Mouse (Mus musculus) ES-E14 (cell line): ENCODE results near the gene Ldb1. TPM values are rescaled to one million over a fixed set of nuclear protein-coding genes. Genes with fewer than 3 reads are reported as not detected.
A peak's percentile ranks its signal among the peaks of the same experiment; 100 is the strongest.

Experiments
- DNase-seq: peaks from one replicate; pipeline ENCODE4 v3.0.0-alpha.2; 2013; ENCODE audit warnings: low read depth, low spot score
- H3K27ac ChIP-seq: 2 replicates; pipeline ENCODE4 v1.5.1; 2012; ENCODE audit warnings: low read depth, mild to moderate bottlenecking, low read length, moderate library complexity, mixed read lengths; ENCODE audit not compliant: poor library complexity, insufficient read depth, severe bottlenecking
- H3K36me3 ChIP-seq: 2 replicates; pipeline ENCODE4 v1.6.1; 2012; ENCODE audit warnings: mild to moderate bottlenecking, low read length, moderate library complexity, mixed read lengths; ENCODE audit not compliant: control insufficient read depth, poor library complexity, insufficient read depth, severe bottlenecking
- H3K4me1 ChIP-seq, 2 experiments: fragments of 150-350 bp in 1 of 2; sonication (generic) in 1 of 2; 2 replicates each; pipeline ENCODE4 v1.6.1; 2012; ENCODE audit warnings: low read length in 2 of 2, mild to moderate bottlenecking in 1 of 2, mixed read lengths in 1 of 2; ENCODE audit not compliant: control insufficient read depth in 2 of 2, insufficient read depth in 2 of 2, poor library complexity in 1 of 2
- H3K4me3 ChIP-seq, 2 experiments: fragments of 150-350 bp in 1 of 2; sonication (generic) in 1 of 2; 2 replicates each; pipeline ENCODE4 v1.5.1; 2012; ENCODE audit warnings: low read length in 2 of 2, low read depth in 1 of 2, mild to moderate bottlenecking in 1 of 2, mixed read lengths in 1 of 2; ENCODE audit not compliant: insufficient read depth in 1 of 2, poor library complexity in 1 of 2, severe bottlenecking in 1 of 2
- H3K9ac ChIP-seq: 2 replicates; pipeline ENCODE4 v1.6.1; 2012; ENCODE audit warnings: low read depth, mild to moderate bottlenecking, low read length, mixed read lengths; ENCODE audit not compliant: poor library complexity, insufficient read depth, severe bottlenecking
- H3K9me3 ChIP-seq: fragments of 150-350 bp; sonication (generic); 2 replicates; pipeline ENCODE4 v1.6.1; 2012; ENCODE audit warnings: low read depth, mild to moderate bottlenecking, low read length; ENCODE audit not compliant: control insufficient read depth, insufficient read depth
- CHD2 ChIP-seq: IDR thresholded peaks from 2 replicates; pipeline ENCODE4 v1.6.1; 2014; ENCODE audit warnings: mild to moderate bottlenecking, low read depth, low read length, inconsistent platforms
- HCFC1 ChIP-seq: IDR thresholded peaks from 2 replicates; pipeline ENCODE4 v1.6.1; 2012; ENCODE audit warnings: low read length, inconsistent platforms, borderline replicate concordance; ENCODE audit not compliant: insufficient read depth
- MAFK ChIP-seq: IDR thresholded peaks from 2 replicates; pipeline ENCODE4 v1.6.1; 2014; ENCODE audit warnings: mild to moderate bottlenecking, low read depth, low read length, inconsistent platforms; ENCODE audit not compliant: insufficient read depth
- ZC3H11A ChIP-seq: IDR thresholded peaks from 2 replicates; pipeline ENCODE4 v1.6.1; 2012; ENCODE audit warnings: low read depth, mild to moderate bottlenecking, inconsistent platforms, low read length, borderline replicate concordance
- ZNF384 ChIP-seq: IDR thresholded peaks from 2 replicates; pipeline ENCODE4 v1.6.1; 2012; ENCODE audit warnings: low read depth, low read length, inconsistent platforms
- in situ Hi-C, 2 experiments: fragments of 600-800 bp; cut with MboI; formaldehyde crosslinking; loops; one replicate each; pipeline ENCODE4 v1.15.1; 2025; ENCODE audit warnings: low sequenced_read_pairs in 2 of 2, inconsistent platforms in 1 of 2; ENCODE audit not compliant: unreplicated experiment in 2 of 2
- total RNA-seq: library from RNA; depleted of rRNA; stranded (reverse); fragments of 300-350 nt; gene quantifications from 2 replicates; pipeline ENCODE4 v1.2.3, GENCODE M21; 2012

Ldb1 gene
- total RNA-seq, 1 experiment = 123 TPM

- no peak for TF ChIP-seq ZC3H11A
- no peak for TF ChIP-seq ZNF384
- no peak for TF ChIP-seq CHD2
These were observed 39.3 kb downstream of the Ldb1 start for GRCm38 (mm10) chr19:46005680-46006079.

DNA sequence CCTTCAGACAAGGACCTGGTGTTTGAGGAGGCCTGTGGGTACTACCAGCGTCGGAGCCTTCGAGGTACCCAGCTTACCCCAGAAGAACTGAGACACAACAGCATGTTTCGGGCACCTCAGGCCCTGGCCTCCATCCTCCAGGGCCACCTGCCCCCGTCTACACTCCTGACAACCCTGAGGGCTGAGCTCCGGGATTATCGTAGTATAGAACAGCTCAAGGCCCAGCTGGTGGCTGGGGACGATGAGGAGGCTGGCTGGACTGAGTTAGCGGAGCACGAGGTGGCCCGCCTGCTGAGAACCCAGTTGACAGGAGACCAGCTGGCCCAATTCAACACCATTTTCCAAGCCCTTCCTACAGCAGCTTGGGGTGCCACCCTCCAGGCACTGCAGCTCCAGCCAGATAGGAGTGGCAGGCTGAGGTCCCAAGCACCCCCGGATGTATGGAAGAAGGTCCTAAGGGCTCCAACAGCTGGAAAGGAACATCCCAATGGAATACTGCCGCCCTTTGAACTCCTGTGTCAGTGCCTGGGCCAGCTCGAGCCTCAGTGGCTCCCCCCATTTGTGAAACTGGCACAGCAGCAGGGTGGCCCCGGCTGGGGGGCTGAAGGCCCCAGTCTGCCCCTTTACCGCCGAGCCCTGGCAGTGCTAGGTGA is 40.1 kb downstream of the Ldb1 start:
- DNase-seq = no peak
- Histone ChIP-seq H3K27ac (no peak overlapping the region), H3K9me3 (no peaks in the 10 kb centered on the region), H3K4me3 (peak overlapping the region; percentile 38 to 46; a peak in 2 of 4 replicates), H3K4me1 (peaks cover 0 to 2% of the 10 kb centered on the region in 2 experiments; a peak in 1 of 4 replicates), H3K36me3 (no peaks in the 10 kb centered on the region), H3K9ac (no peak overlapping the region)
- in situ Hi-C loops = no loop called here
- no peak for TF ChIP-seq ZC3H11A
- no peak for TF ChIP-seq CHD2
- no peak for TF ChIP-seq HCFC1
- no peak for TF ChIP-seq ZNF384
- no peak for TF ChIP-seq MAFK

More at GRCm38 (mm10) chr19:46005680-46006079, 39.3 kb downstream of the Ldb1 start:
- no peak overlapping the region for H3K9ac ChIP-seq
- H3K27ac ChIP-seq = no peak overlapping the region
- peaks cover 0 to 2% of the 10 kb centered on the region in 2 experiments; a peak in 1 of 4 replicates for H3K4me1 ChIP-seq
- H3K9me3 ChIP-seq = no peaks in the 10 kb centered on the region
- H3K36me3 ChIP-seq = no peaks in the 10 kb centered on the region
- no peak for DNase-seq
- peak overlapping the region; percentile 38 to 46; a peak in 2 of 4 replicates for H3K4me3 ChIP-seq
- in situ Hi-C loops = no loop called here

- Histone ChIP-seq H3K9ac (peak within 1 kb of the TSS; percentile 65), H3K4me3 (peak within 1 kb of the TSS; percentile 76 to 83), H3K36me3 (no peaks in the 10 kb centered on the region), H3K9me3 (no peaks in the 10 kb centered on the region), H3K4me1 (peaks cover 0 to 2% of the 10 kb centered on the region in 2 experiments; a peak in 1 of 4 replicates), H3K27ac (no peak within 1 kb of the TSS)
- peak; percentile 77 for DNase-seq
- in situ Hi-C loops = no loop called here
- no peak for TF ChIP-seq ZC3H11A
- no peak for TF ChIP-seq CHD2
- no peak for TF ChIP-seq ZNF384
- TF ChIP-seq MAFK = no peak
These were observed 41.4 kb downstream of the Ldb1 start, which contains the start of gene Hps6 for GRCm38 (mm10) chr19:46003371-46004226. Hps6 (plus strand) TSS chr19:46003508.

DNA sequence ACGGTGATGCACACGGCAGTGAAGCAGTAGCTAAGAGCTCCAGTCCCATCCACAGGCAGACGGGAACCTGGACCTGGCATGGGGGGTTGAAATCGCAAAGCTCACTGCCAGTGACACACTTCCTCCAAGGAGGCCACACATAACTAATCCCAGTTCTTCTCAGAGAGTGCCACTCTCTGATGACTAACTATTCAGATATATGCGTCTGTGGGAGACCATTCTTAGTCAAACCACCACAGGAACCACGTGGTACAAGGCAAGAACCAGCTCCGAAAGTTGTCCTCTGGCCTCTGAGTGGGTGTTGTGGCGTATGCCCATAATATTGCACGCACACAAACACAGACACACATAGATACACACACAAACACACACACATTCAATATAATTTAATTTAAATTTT is 42.7 kb downstream of the Ldb1 start:
- no peak overlapping the region for H3K9ac ChIP-seq
- peaks cover 0 to 2% of the 10 kb centered on the region in 2 experiments; a peak in 1 of 4 replicates for H3K4me1 ChIP-seq
- in situ Hi-C loops = no loop called here
- DNase-seq = no peak
- no peaks in the 10 kb centered on the region for H3K9me3 ChIP-seq
- H3K4me3 ChIP-seq = no peak overlapping the region
- no peak overlapping the region for H3K27ac ChIP-seq
- no peaks in the 10 kb centered on the region for H3K36me3 ChIP-seq
- TF ChIP-seq ZNF384 = no peak
- TF ChIP-seq ZC3H11A = no peak
- no peak for TF ChIP-seq HCFC1
- no peak for TF ChIP-seq MAFK
- no peak for TF ChIP-seq CHD2
